8 mouse cellular contexts compared by ENCODE assay signal in the genomic region with DNA sequence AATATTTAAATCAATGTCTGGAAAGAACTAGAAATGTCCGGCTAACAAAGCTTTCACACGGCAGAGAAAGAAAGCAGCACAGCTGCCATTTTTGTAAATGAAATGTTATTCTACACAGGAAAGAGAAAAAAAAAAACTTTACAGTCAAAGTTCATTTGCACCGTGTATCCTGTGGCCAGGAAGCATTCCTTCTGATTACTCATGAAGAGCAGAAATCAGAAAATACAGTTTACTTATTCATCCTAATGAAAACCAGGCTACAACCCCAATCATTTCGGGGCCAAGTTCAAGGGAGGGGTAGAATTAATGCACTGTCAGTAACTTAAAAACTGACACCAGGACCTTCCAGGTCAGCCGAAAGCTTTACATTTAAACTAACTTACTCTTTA. TPM values are rescaled to one million over a fixed set of nuclear protein-coding genes. Genes with fewer than 3 reads are reported as not detected.
DNase-seq lines count a peak whose midpoint lies in the region; ATAC-seq and TF ChIP-seq lines count a peak whose summit lies in the region.

No protein-coding gene starts in this region.

- peaks cover 3% of the 10 kb centered on the region for H3K4me1 ChIP-seq in ES-Bruce4 (ENCODE audit: control insufficient read depth, insufficient read depth, low read length)
- H3K4me1 ChIP-seq in heart, postnatal 0 days (ENCODE audit: control insufficient read depth, insufficient read depth), result peaks cover 50% of the 10 kb centered on the region
- H3K4me1 ChIP-seq in liver, embryonic 16.5 days (ENCODE audit: control insufficient read depth, low read depth, low read length), result peaks cover 66% of the 10 kb centered on the region

- H3K36me3 ChIP-seq in ES-Bruce4 (ENCODE audit: control insufficient read depth, insufficient read depth, low read length, poor library complexity, severe bottlenecking), result peaks cover 3% of the 10 kb centered on the region; the same call in 1 of the 2 replicates
- no peaks in the 10 kb centered on the region for H3K36me3 ChIP-seq in heart, postnatal 0 days (replicated peaks; ENCODE audit: control insufficient read depth, insufficient read depth, low read length)
- peaks cover 7% of the 10 kb centered on the region; the same call in 1 of the 2 replicates for H3K36me3 ChIP-seq in liver, embryonic 16.5 days (ENCODE audit: control insufficient read depth, insufficient read depth)

- ATAC-seq in heart, postnatal 0 days (ENCODE audit: insufficient read depth, low read depth), result no peak
- no peak for ATAC-seq in liver, embryonic 16.5 days (ENCODE audit: low read depth)
- ATAC-seq in cerebellum, adult (ENCODE audit: insufficient number of reproducible peaks, low FRiP score, low TSS enrichment), result no peak

- DNase-seq in gastrocnemius, adult 2 months, result no peak
- no peak for DNase-seq in gastrocnemius, postnatal 36 days
- no peak for DNase-seq in heart, postnatal 0 days (ENCODE audit: low spot score)
- no peak for DNase-seq in layer of hippocampus, postnatal 25 days (ENCODE audit: extremely low spot score in 1 of 2, low spot score in 1 of 2)
- no peak for DNase-seq in adrenal gland, adult (ENCODE audit: inconsistent age in 2 of 2, low spot score in 1 of 2)

- H3K4me3 ChIP-seq in gastrocnemius, adult 2 months, result peak overlapping the region; percentile 75
- no peak overlapping the region for H3K4me3 ChIP-seq in ES-Bruce4 (ENCODE audit: low read depth, low read length)
- H3K4me3 ChIP-seq in heart, postnatal 0 days (ENCODE audit: low read depth, low read length), result peak overlapping the region; percentile 81
- peak overlapping the region; percentile 96 for H3K4me3 ChIP-seq in liver, embryonic 16.5 days (ENCODE audit: low read depth, low read length)

- WGBS in heart, postnatal 0 days, result 11% methylated on average over 5 of the region's 5 CpGs
- 14% methylated on average over 5 of the region's 5 CpGs for WGBS in liver, embryonic 16.5 days (ENCODE audit: insufficient replicate concordance)

- no peak for TF ChIP-seq POLR2A in ES-Bruce4 (IDR thresholded peaks at IDR 0.05; ENCODE audit: insufficient read depth, low read length)

- H3K4me2 ChIP-seq in heart, postnatal 0 days (ENCODE audit: low read depth, low read length), result peak overlapping the region; percentile 75
- peak overlapping the region; percentile 82 for H3K4me2 ChIP-seq in liver, embryonic 16.5 days (ENCODE audit: low read depth, low read length)

- TF ChIP-seq EP300 in ES-Bruce4 (IDR thresholded peaks at IDR 0.05; ENCODE audit: insufficient read depth, low read depth, low read length), result no peak
- TF ChIP-seq EP300 in heart, postnatal 0 days (IDR thresholded peaks at IDR 0.05; ENCODE audit: low read depth), result no peak

- H3K27ac ChIP-seq in gastrocnemius, adult 2 months, result peak overlapping the region; percentile 100
- no peak overlapping the region for H3K27ac ChIP-seq in ES-Bruce4 (ENCODE audit: insufficient read depth, low read length)
- peak overlapping the region; percentile 100 for H3K27ac ChIP-seq in heart, postnatal 0 days (ENCODE audit: low read depth)
- peak overlapping the region; percentile 100 for H3K27ac ChIP-seq in liver, embryonic 16.5 days (ENCODE audit: low read length)

- no peaks in the 10 kb centered on the region for H3K9me3 ChIP-seq in ES-Bruce4 (replicated peaks; ENCODE audit: control insufficient read depth, insufficient read depth, low read length, poor library complexity, severe bottlenecking)
- no peaks in the 10 kb centered on the region for H3K9me3 ChIP-seq in heart, postnatal 0 days (replicated peaks; ENCODE audit: control insufficient read depth, low read length)
- H3K9me3 ChIP-seq in liver, embryonic 16.5 days (replicated peaks; ENCODE audit: control insufficient read depth, low read length), result no peaks in the 10 kb centered on the region

- intact Hi-C loops in gastrocnemius, adult 2 months (cut with DNase I), result loop anchor here (2.0 to 10.0 kb wide), 3 partner anchors 14 to 90 kb away; no protein-coding TSS in a partner anchor
- intact Hi-C loops in gastrocnemius, postnatal 36 days (cut with DNase I), result loop anchor here (2.0 kb wide), 1 partner anchor 18 kb away; no protein-coding TSS in a partner anchor

- peak overlapping the region; percentile 94 for H3K9ac ChIP-seq in ES-Bruce4 (ENCODE audit: low read depth, poor library complexity, severe bottlenecking)
- peak overlapping the region; percentile 96 for H3K9ac ChIP-seq in heart, postnatal 0 days (replicated peaks; ENCODE audit: low read depth, low read length)
- peak overlapping the region; percentile 99 for H3K9ac ChIP-seq in liver, embryonic 16.5 days (ENCODE audit: low read depth, low read length)

- TF ChIP-seq CTCF in gastrocnemius, adult 2 months (IDR thresholded peaks at IDR 0.05), result no peak
- TF ChIP-seq CTCF in ES-Bruce4 (IDR thresholded peaks at IDR 0.05; ENCODE audit: low read depth, low read length), result no peak
- TF ChIP-seq CTCF in heart, postnatal 0 days (IDR thresholded peaks at IDR 0.05; ENCODE audit: low read depth), result no peak

- no peaks in the 10 kb centered on the region for H3K27me3 ChIP-seq in ES-Bruce4 (ENCODE audit: control insufficient read depth, insufficient read depth, low read length, poor library complexity, severe bottlenecking)
- H3K27me3 ChIP-seq in heart, postnatal 0 days (ENCODE audit: control insufficient read depth, insufficient read depth, low read length), result no peaks in the 10 kb centered on the region
- no peaks in the 10 kb centered on the region for H3K27me3 ChIP-seq in liver, embryonic 16.5 days (ENCODE audit: control insufficient read depth, insufficient read depth, low read depth, low read length)

RNA-seq across cellular contexts. Expression of gene Nfe2l2, which starts 1.9 kb away (rescaled TPM):
- total RNA-seq in gastrocnemius, adult 2 months (2021), result 10 to 100 TPM; 32.9 to 41.0 TPM
- 10 to 100 TPM; 33.2 to 40.3 TPM for total RNA-seq in gastrocnemius, postnatal 36 days (2021)
- polyA plus RNA-seq in ES-Bruce4 (2011; ENCODE audit: insufficient read depth, insufficient read length, low read depth, missing spikeins), result 103 and 105 TPM in 2 replicates
- 47.1 and 55.2 TPM in 2 replicates for total RNA-seq in heart, postnatal 0 days (2014; rRNA removed; ENCODE audit: low replicate concordance)
- 50.1 and 50.4 TPM in 2 replicates for polyA plus RNA-seq in heart, postnatal 0 days (2015; fragmentation: Nextera tagmentation; extraction: Ambion mirVana)
- polyA plus RNA-seq in liver, embryonic 16.5 days (2015; fragmentation: Nextera tagmentation; extraction: Ambion mirVana), result 41.3 and 41.4 TPM in 2 replicates
- total RNA-seq in layer of hippocampus, postnatal 25 days (2021), result 10 to 100 TPM; 12.1 to 12.3 TPM

RNA-seq across cellular contexts. Expression of gene Hnrnpa3, which starts 43.5 kb away (rescaled TPM):
- 100 to 1,000 TPM; 123 to 144 TPM for total RNA-seq in gastrocnemius, adult 2 months (2021)
- total RNA-seq in gastrocnemius, postnatal 36 days (2021), result 100 to 1,000 TPM in 1 of 2 experiments, 10 to 100 TPM in 1; 96.6 to 134 TPM
- 775 and 839 TPM in 2 replicates for polyA plus RNA-seq in ES-Bruce4 (2011; ENCODE audit: insufficient read depth, insufficient read length, low read depth, missing spikeins)
- 26.0 and 33.9 TPM in 2 replicates for total RNA-seq in heart, postnatal 0 days (2014; rRNA removed; ENCODE audit: low replicate concordance)
- 93.6 and 102 TPM in 2 replicates for polyA plus RNA-seq in heart, postnatal 0 days (2015; fragmentation: Nextera tagmentation; extraction: Ambion mirVana)
- polyA plus RNA-seq in liver, embryonic 16.5 days (2015; fragmentation: Nextera tagmentation; extraction: Ambion mirVana), result 94.3 and 105 TPM in 2 replicates
- 100 to 1,000 TPM; 273 to 314 TPM for total RNA-seq in layer of hippocampus, postnatal 25 days (2021)
